Mouse (Mus musculus) CD4-positive, CD25-positive, alpha-beta regulatory T cell, adult 4 months (primary cell): ENCODE results near the gene Tomm22. TPM values are rescaled to one million over a fixed set of nuclear protein-coding genes. Genes with fewer than 3 reads are reported as not detected.

Source experiments
- ATAC-seq: one replicate; pipeline ENCODE4 v1.8.0; 2017
- polyA plus RNA-seq, 2 experiments: library from polyadenylated mRNA; unstranded; fragments of 100-300 nt; shearing (Covaris generic); gene quantifications; one replicate each; pipeline ENCODE4 v1.2.1; 2017

Gene Tomm22
- polyA plus RNA-seq, 2 experiments from 2014 or later = 183 to 185 TPM

DNA sequence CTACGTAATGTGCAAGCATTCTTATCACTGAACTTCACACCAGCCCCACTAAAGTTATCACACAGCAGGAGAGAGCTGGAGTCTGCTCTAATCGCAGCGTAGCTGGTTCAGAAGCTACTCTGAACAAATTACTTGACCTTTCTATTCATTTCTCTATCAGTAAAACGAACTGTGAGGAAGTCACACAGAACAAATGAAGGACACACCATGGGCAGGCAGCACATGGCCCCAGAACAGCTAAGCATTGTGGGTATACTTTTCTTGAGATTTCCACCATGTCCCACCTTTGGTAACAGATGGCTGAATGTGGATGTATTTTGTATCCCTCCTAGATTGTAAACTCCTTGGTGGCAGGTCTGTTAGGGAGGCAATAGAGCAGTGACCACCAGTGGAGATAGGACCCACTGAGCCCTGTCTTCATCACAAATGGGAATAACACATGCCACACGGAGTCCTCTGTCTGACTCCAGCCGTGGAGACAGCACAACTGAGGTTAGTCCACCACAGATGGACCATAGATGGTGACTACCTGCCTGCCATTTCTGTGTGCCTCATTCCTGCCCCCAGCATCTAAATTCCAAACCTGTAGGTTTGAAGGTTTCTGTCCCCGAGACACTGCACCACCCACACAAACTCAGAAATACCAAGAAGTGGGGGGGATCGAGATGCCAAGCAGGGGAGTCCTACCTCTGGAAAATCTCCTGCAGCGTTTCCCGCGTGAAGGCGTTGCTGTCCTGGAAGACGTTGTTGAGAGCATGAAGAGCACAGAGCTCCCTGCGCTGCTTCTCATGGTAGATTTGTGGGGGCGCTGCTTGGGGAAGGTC is 15.6 kb downstream of the Tomm22 start:
- ATAC-seq = no peak

DNA sequence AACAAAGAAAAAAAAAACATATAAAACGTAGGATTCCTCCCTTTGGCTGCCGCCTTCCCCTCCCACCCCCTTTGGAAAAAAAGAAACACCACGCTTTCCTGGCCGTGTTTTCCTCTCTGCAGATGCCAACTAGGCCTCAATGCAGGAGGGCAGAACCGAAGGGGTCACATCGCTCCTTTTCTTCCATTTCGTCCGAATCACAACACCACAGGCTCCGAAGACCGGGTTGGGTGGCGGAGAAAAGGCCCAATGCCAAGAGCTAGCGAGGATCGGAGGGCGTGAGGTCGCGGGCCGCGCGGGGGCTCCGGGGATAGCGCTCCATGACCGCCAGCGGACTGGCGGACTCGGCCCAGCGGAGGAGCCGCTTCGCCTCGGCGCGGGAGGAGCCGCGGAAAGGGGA is 16.5 kb downstream of the Tomm22 start:
- ATAC-seq = no peak

DNA sequence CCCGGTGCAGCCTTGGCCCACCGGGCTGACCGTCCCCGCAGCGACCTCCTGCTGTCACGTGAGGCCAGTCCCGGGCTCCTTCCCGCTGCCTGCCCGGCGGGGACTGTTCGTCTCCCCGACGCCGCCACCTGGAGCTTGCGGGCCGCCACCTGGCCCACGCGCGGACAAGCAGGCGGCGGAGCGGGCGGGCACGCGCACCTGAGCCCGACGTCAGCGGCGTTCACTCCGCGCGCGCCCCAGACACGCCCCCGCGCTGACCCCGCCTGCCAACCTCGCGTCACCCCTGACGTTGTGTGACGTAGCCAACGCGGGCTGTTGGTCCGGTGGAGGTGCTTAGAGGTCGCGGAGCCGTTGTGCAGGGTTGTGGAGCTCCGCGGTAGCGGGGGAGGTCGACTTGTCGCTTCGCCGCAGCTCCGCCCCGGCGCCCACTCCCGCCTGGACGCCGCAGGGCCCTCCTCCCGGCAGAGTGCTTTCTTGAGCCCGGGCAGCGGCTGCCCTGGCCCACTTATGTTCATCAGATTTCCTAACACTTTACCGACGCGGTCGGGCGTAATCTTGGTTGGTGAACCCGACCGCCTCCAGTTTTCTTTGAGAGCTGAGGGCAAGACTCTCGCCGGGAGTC is 17.1 kb downstream of the Tomm22 start, which contains the start of gene Josd1:
TSS of gene Josd1 (minus strand) at position 274 of the 622 bp plus-strand sequence.
- peak; percentile 60 for ATAC-seq

DNA sequence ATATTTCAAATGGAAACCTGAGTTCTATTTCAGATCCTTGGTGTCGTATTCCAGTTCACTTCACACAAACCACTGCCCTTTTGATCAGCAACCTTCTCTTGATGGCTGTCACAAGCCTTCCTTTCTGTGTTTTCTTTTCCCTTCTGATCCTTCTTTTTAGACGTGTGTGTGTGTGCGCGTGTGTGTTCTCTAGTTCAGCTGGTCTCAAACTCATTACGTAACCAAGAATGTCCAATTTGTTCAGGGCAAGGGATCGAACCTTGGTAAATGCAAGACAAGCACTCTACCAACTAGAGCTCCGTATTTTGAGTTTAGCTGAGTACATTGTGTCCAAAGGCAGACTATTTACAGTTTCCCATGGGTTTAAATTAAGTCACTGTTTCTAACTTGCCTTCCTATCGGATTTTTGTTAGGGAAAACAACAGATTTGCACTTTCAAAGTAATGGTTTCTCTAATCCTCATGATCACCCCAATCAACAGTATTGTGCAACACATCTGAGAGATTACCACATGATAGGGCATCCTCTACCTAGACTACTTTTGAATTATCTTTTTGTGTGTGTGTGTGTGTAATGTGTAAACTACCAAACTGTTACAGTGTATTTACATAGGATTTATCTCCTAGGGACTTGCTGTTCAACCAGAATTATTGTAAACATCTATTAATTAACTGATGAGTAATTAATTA is 17.8 kb downstream of the Tomm22 start:
- no peak for ATAC-seq

DNA sequence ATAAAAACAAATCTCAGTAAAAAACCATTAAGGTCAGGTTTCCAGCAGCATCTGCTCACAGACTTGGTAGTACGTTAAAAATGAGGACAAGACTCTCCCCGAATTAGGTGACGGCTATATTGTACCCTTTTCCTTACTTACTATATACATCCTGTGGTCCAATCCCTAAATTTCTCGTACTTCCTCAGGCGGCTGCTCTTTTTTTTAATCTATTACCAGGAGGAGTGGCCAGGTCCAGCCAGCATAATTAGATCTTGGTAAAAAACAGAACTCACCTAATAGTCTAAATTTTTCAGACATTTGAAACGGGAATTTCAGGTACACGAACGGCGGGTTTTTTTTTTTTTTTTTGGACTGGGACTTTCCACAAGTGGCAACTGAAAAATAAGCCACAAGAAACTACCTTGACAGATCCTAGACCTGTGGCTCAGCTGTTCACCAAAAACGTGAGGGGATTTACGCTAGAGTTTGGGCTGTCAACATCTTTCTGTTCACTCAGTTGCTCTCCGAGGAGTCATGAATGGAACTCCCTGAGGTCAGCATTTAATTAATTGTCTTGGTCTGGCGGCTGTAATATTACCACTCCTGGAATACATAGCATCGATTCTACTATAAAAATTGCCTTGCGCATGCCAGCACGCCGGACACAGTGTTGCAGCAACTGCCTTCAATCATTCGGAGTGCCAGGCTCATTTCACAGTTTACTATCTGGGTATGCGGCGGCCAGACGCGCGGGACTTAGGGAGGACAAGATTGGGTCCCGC is 19.2 kb downstream of the Tomm22 start:
- peak; percentile 4 for ATAC-seq

DNA sequence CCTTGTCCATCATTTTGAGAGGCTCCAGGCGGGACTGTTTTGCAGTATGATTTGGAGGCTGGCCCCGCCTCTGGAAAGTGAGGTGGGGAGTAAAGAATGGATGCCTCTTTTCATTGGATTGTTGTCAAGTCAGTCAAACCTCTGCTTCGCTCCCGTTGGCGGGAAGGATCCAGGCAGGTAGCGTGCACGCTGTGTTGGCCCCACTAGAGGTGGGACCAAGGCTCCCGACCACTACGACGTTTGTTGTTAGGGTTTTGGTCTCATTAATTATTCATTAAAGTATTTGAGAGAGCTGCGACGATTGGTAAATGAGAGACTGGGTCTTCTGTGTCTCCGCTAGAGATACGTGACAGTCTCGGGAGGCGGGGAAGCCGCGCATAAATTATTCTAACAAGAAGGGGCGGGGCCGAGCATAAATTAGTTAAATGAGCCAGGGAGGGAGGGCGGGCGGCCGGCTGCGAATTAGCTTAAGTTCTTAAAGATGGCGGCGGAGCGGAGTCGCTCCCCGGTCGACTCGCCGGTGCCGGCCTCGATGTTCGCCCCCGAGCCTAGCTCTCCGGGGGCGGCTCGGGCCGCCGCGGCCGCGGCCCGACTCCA is 19.9 kb downstream of the Tomm22 start, which contains the start of gene Gtpbp1:
TSS of gene Gtpbp1 (plus strand) at position 420 of the 597 bp plus-strand sequence.
- peak; percentile 81 for ATAC-seq

DNA sequence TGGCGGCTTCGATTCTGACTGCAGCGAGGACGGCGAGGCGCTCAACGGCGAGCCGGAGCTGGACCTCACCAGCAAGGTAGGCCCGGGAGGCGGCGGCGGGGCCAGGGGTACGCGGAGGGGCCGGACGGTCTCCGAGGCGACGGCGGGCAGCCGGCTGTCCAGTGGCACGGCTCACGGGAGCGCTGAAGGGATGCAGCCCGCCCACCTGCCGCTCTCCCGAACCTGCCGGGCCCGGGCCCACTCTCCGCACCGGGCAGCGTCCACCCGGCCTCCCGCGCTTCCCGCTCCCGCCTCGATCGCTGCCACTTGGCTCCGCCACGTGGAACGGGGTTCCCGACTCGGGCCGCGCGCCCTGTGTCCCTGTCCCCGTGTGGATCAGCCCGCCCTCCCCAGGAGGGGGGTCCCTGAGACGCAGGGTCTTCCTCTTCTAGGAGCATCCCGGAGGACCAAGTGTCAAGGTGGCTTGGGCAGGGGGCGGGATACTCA is 20.4 kb downstream of the Tomm22 start:
- no peak for ATAC-seq

DNA sequence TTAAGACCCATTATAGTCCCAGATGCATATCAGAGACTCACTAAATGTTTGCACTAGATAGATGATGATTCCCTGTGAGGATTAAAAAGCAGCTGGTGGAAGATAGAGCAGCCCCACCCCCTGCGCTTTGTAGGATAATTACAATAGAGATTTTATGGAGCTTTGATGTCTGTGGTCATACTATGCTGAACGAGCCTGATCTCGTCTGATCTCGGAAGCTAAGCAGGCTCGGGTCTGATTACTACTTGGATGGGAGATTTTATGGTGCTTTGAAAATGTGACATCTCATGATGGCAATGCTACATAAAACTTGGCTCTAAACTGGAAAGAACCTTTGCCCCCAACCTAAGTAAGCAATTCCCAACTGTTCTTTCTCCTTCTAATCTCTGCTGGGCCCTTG is 21.7 kb downstream of the Tomm22 start:
- ATAC-seq = no peak

DNA sequence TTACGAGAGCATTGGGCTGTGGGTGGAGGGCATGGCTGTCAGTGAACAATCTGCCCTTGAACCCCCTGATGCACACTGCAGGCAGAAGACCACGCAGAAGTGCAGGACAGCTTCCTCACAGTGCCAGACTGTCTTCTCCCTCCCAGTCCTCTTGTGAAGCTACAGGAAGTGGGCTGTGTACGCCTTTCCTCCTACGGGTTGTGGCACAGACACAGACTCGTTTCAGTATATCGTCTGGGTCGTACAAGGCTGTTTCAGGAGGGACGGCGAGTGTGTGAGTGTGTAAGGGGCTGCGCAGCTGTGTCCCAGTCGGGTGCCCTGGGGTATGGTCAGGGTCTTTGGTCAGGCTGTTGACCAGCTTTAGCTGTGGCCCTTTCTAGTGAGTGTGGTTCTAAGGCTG is 23.1 kb downstream of the Tomm22 start:
- ATAC-seq = peak; percentile 25

DNA sequence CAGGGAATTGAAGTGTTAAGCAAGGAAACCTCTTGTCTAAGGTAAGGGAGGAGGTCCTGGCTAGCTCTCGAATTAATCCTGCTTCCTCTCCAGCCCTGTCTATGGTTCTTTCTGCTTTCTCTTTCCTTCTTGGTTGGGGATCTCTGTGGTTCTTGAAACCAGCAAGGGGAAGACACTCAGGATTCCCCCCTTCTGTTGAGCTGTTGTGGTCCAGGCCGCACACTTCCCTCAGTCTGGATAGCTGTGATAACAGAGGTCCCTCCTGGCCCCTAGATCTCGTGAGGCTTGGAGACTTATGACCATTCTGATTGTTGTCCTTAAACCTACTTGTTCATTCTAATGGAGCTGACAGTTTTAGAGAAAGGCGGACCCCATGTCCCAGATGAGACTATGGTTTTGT is 23.9 kb downstream of the Tomm22 start:
- ATAC-seq = no peak

DNA sequence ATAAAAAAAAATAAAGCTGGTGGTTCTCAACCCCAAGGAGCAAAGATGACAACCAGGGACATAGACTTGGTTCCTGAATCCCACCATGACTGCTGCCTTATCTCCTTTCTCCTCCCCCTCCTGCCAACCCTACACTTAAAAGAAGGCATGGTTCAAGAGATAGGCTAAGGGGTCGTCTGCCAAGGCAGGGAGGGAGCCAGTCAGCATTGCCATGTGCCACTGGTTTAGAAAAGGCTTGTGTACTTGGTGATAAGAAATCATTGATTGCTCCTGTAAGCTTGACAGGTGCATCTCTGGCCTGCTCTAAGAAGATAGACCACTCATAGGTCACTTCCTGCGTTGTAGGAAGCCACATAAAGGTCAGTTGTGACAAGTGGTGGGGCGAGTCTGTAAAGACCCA is 24.9 kb downstream of the Tomm22 start:
- ATAC-seq = no peak

DNA sequence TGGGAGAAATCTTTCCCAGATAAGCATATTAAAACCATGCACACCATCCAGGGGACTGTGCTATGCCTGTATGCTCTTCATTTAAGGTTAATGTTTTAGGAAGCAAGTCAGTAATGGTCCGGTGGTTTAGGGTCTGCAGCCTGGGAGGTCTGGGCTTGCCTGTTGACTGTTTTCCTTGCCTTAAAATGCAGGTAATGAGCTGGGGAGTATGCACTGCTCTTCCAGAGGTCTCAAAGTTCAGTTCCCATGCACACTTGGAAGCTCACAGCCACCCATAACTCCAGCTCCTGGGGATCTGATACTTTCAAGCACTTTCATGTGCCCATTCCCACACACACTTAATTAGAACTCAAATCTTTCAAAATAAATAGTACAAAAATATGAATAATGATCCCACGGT is 25.8 kb downstream of the Tomm22 start:
- no peak for ATAC-seq

DNA sequence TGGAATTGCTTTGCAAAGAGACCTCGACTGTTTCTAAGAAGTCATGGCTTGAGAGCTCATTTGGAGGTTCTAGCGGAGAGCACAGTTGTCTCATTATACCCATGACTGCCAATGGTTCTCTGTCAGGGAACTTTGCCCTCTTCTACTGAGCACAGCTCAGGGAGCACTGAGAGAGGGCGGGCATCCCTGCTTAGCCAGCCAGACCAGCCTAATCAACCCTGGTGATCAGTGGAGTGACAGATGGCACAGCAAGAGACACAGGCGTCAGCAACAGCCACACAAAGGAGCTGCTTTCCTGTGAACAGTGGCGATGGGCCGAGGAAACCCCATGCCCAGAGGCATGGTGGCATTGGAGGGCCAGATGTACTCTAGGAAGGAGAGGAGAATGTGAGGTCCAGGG is 26.4 kb downstream of the Tomm22 start:
- ATAC-seq = no peak

DNA sequence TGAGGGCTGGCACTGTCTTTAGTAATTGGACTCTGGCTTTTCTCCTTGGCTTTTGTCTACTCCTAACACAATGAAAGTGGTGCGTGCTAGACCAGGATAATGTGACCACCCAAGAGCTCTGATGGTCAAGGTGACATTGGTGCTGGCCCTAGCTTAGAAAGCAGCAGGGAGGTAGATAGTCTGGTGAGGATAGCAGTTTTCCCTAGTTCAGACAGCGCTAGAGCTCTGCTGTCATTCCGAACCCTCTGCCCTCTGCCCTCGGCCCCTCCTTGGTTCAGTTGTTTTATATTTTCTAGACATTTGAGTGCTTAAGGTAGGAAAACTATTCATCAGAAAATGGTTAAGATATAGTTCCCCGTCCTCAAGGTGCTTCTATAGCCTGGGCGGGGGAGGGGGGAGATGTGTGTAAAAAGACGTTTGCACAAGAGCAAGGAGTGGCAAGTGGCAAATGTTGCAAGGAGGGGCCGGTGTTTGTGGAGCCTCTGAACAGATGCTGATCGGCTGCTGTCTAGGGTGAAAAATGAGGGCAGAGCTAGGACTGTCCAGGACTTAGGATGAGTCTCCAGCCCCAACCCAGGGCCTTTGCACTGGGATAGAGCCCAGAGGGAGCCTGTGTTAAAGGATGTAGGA is 27.0 kb downstream of the Tomm22 start:
- no peak for ATAC-seq

DNA sequence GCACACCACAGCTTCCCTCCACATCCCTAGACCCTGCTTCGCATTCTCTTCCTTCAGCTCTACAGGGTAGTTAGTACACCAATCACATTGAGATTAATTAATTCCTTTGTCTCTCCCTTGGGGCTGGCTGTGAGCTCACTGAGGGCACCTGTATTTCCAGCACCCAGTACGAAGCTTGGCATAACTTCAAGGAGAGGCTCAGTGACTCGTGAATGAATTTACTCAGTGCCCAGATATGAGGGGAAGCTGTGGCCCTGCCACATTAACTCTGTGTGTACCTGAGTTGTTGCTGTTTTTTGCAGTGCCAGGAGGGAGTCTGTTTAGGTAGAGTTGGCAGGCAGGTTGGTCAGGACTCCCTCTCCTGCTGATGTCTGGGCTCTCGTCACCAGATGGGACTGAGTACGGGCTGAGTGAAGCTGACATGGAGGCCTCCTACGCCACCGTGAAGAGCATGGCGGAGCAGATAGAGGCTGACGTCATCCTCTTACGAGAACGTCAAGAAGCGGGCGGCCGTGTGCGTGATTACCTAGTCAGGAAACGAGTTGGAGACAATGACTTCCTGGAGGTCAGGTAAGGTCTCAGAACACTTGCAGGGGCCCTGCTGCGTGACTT is 36.0 kb downstream of the Tomm22 start:
- no peak for ATAC-seq

DNA sequence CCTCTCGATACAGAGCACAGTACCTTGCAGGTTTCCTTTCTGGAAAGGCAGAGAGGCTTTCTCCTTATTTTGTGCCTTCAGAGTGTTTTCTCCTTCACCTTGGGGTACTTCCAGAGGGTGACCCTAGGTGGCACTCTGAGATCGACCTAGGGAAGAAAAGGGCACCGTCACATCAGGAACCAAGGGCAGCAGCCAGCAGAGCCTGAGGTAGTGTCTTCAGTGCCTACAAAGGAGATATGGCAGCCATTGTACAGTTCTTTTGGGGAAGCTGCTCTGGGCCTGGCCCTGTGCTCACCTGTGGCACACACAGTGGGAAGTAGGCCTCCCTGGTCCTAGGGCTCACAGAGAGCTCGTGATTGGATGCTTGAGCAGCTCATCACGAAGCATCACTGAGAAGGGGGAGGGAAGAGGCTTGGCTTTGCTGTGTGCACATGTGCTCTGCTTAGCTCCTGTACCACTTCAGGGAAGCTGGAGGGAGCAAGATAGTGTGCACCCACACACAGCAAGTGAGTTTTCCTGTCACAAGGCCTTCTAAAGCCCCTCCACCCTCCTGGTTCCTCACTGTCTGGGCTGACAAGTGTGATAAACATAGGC is 37.7 kb downstream of the Tomm22 start:
- no peak for ATAC-seq

DNA sequence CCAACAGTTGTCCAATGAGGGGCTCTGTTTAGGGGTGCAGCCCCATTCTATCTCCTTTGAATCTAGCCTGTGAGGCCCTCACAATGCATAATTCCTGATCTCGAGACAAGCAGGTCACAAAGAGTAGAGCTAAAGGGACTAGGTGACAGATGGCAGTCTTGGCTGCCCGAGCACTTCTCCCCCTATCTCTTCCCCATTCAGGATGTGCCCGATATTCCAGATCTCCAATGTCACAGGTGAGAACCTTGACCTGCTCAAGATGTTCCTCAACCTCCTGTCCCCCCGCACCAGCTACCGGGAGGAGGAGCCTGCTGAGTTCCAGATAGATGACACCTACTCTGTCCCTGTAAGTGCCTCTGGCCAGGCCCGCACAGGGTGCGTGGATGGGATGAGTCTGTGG is 45.0 kb downstream of the Tomm22 start:
- no peak for ATAC-seq

DNA sequence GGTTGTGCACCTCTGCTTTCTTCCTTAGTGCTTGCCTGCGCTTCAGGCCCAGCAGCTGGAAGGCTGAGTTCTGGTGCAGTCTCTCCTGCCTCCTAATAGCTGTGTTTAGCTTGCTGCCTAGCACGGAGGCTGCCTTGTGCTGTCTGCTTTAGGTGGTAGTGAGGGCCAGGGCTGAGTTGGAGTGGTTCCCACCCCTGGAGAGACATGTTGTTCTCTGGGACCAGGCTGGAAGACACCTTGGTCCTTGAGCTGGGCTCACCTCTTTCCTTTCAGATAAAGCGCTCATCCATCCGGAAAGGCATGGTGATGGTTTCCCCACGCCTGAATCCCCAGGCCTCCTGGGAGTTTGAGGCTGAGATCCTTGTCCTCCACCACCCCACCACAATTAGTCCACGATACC is 46.0 kb downstream of the Tomm22 start:
- no peak for ATAC-seq

DNA sequence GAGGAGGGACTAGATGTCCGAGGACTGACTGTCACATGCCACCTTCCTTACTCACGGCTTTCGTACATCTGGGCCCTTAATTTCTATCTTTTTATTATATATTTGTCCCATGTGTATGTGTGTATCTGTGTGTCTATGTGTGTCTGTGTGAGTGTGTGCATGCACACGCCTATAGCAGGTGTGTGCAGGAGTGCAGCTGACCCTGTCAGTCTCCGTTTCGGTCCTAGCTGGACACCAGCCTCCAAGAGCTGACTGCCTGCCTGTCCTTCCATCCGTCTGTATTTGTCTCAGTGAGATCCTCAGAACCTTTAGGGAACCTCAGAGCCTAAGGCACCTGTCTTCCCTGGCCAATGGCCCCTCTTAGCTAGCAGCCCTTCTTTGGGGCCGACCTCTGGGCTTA is 49.6 kb downstream of the Tomm22 start:
- no peak for ATAC-seq

DNA sequence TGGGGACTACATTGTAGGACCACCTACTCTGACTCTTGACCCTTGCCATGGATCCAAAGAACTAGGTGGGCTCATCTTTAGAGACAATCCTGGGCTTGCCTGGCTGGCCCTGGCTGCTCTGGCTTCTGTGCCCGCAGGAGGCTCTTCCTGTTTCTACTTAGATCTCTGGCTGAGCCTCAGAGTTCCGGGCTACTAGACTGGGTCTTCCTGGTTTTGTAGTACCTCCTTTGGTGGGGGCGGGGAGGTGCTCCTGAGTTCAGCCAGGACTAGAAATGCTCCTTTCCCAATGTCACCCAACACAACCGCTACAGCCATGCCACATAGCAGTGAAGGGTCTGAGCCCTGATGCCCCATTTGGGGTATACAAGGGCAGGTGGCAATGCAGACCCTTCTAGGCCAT is 50.1 kb downstream of the Tomm22 start:
- ATAC-seq = no peak
